Mouse (Mus musculus): ENCODE results near the gene Phlda2. TPM values are rescaled to one million over a fixed set of nuclear protein-coding genes. Genes with fewer than 3 reads are reported as not detected.

Phlda2 gene
- total RNA-seq, 2 experiments from 2014 or later, result not detected

- intact Hi-C loops (cut with DNase I), result no loop called here
These were observed 35.2 kb downstream of the Phlda2 start for GRCm38 (mm10) chr7:143467714-143468113.

DNA sequence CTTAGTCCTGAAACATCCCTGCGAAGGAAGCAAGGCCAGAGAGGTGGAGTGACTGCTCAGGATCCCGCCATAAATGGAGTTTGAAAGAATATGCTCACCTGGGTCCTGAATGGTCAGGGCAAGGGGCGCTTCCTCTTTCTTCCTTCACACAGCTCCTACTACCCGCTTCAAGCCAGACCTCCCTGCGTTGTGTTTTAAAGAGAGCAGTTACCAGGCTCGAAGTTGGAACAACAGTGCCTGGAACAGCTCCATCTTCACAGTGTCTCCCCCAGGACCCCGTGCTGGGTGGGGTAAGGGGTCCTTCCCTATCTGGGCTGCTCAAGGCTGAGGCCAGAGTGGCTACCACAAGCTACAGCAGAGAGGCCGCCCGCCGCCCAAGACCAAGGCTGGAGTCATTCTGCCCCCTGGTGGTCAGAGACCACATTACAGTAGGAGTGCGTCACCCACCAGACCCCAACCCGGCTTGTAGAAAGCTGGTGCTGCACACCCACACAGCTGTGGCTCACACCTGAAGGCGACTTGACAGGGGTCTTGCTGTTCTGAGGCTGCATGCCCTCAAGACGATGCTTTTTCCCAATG lies 36.8 kb downstream of the Phlda2 start:
- intact Hi-C loops (cut with DNase I), result loop anchor here (1.0 kb wide), 1 partner anchor 312 kb away; no protein-coding TSS in a partner anchor
- peak; percentile 74 to 83 for DNase-seq (ENCODE audit: low spot score in 2 of 2)

More at GRCm38 (mm10) chr7:143467714-143468113, 35.2 kb downstream of the Phlda2 start:
- DNase-seq (ENCODE audit: low spot score in 2 of 2), result no peak

GRCm38 (mm10) chr7:143464811-143465560 lies 38.0 kb downstream of the Phlda2 start:
- intact Hi-C loops (cut with DNase I), result loop anchor here (5.0 kb wide), 2 partner anchors 93 to 168 kb away; no protein-coding TSS in a partner anchor
- peak in 1 of 2 experiments; percentile 40 for DNase-seq (ENCODE audit: low spot score in 2 of 2)

GRCm38 (mm10) chr7:143463865-143464415 lies 39.0 kb downstream of the Phlda2 start:
- intact Hi-C loops (cut with DNase I), result loop anchor here (5.0 kb wide), 2 partner anchors 92 to 167 kb away; no protein-coding TSS in a partner anchor
- DNase-seq (ENCODE audit: low spot score in 2 of 2), result peak; percentile 57 to 64

DNA sequence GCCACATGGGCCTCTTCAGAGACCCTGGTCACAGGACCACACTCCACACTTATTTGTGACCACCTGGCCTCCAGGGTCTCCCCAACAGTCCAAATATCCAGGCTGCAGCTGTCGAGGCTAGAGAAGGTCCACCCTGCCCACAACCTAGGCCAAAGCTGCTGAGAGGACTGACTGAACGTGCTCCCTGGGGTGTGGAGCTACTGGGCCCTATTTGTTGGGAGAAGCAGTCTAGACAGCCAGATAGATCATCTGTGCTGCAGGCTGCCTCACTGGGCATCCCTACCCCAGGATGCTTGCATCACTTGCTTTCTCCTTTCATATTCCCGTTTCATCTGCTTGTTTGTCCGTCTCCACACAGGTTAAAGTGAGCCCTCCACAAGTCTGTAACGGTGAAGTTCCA lies 40.4 kb downstream of the Phlda2 start:
- intact Hi-C loops (cut with DNase I), result loop anchor here (5.0 kb wide), 2 partner anchors 90 to 165 kb away; no protein-coding TSS in a partner anchor

DNA sequence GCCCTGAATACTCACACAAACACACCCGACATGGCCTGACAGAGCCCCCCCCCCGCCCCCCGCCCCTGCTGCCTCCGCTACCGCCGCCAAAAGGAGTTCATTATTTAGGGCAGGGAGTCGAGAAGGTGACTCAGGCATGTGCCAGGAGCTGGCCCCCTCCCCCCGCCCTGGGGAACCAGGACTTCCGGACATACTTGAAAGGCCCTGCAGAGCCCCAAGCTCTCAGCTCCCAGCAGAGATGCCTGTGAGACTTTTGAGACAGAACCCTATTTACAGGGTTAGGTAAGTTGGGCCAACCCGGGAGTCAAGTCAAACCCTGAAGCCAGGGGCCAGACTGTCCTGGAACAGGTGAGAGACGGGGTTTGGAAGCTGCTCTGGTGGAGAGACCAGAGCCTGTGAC lies 41.0 kb downstream of the Phlda2 start:
- DNase-seq (ENCODE audit: low spot score in 2 of 2), result no peak
- intact Hi-C loops (cut with DNase I), result loop anchor here (5.0 kb wide), 2 partner anchors 90 to 165 kb away; no protein-coding TSS in a partner anchor

More for the DNA sequence above, 40.4 kb downstream of the Phlda2 start:
- DNase-seq (ENCODE audit: low spot score in 2 of 2), result no peak

- DNase-seq (ENCODE audit: low spot score in 2 of 2), result no peak
- intact Hi-C loops (cut with DNase I), result loop anchor here (5.0 kb wide), 2 partner anchors 89 to 164 kb away; no protein-coding TSS in a partner anchor
These were observed 41.6 kb downstream of the Phlda2 start for GRCm38 (mm10) chr7:143461294-143461870.

DNA sequence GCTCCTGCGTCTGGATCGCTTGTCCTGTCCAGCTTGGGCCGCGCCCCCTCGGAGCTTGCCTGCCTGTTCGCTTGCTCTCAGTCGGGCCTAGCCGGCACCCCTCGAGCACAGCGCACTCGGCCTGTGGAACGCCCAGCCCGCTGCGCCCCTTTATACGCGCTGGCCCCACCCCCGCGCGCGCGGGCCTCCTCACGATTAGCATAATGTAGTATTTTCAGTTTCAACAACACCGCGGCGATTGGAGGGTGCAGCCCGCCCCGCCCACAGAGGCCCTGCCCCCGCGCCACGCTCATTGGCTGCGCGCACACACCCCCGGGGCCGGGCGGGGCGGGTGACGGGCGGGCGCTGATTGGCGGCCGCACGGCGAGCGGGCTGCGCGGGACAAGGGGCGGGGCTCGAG lies 42.1 kb downstream of the Phlda2 start, which contains the start of gene Cdkn1c:
Gene Cdkn1c, minus strand, starts transcription at position 177 of the 400 bp plus-strand sequence.
- intact Hi-C loops (cut with DNase I), result loop anchor here (5.0 kb wide), 2 partner anchors 89 to 164 kb away; no protein-coding TSS in a partner anchor
- peak; percentile 82 to 85 for DNase-seq (ENCODE audit: low spot score in 2 of 2)

- intact Hi-C loops (cut with DNase I), result loop anchor here (5.0 kb wide), 2 partner anchors 88 to 163 kb away; no protein-coding TSS in a partner anchor
- no peak for DNase-seq (ENCODE audit: low spot score in 2 of 2)
These were observed 42.6 kb downstream of the Phlda2 start for GRCm38 (mm10) chr7:143460217-143460834.

DNA sequence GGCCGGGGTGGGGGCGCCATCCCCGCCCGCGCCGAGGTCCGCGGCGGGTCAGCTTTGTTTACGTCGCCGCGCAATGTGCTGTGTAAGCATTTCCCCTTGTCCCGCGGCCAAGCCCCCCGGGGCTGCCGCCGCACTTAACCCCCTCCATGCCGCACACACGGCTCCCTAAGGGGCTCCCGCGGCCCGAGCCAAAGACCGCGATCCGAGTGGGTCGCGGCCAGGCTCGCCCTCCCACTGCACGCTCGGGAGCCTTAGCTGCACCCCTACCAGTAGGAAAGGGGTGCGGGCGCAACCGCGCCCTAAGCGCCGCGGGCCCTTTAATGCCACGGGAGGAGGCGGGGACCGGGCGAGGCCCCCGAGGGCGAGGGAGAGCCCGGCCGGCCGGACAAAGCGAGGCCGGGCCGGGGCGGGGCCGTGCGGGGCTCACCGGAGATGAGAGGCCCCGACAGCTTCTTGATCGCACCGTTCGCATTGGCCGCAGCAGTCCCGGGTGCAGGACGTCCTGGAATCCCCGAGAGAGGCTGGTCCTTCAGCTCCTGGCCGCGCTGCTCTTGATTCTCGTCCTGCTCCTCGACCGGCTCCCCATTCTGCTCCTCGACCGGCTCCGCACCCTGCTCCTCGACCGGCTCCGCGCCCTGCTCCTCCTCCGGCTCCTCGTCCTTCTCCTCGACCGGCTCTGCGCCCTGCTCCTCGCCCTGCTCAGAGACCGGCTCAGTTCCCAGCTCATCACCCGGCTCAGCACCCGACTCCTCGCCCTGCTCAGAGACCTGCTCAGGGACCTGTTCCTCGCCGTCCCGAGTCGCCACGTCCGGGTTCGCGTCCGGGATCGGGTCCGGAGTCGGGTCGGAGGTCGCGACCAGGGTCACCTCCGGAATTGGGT lies 43.4 kb downstream of the Phlda2 start:
- DNase-seq (ENCODE audit: low spot score in 2 of 2), result no peak
- intact Hi-C loops (cut with DNase I), result loop anchor here (5.0 kb wide), 2 partner anchors 87 to 162 kb away; no protein-coding TSS in a partner anchor

DNA sequence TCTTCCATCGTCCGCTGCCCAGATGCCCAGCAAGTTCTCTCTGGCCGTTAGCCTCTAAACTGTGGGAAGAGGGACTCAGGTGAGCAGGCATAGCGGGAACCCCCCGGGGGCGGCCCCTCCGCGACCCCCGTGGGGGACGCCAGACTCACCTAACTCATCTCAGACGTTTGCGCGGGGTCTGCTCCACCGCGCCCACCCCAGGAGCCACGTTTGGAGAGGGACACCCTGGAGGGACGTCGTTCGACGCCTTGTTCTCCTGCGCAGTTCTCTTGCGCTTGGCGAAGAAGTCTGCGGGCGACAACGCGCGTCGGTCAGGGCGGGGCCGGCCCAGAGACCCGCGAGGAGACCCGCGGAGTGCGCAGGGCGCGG lies 44.0 kb downstream of the Phlda2 start:
- no peak for DNase-seq (ENCODE audit: low spot score in 2 of 2)
- intact Hi-C loops (cut with DNase I), result no loop called here

Other genes starting within 250 kb of the Phlda2 start
- gene Cdkn1c, start 42.1 kb downstream of the Phlda2 start, total RNA-seq (2021), result 10 to 100 TPM; 14.1 to 14.2 TPM
- under 1 TPM; 0.42 to 0.62 TPM for gene Slc22a18, start 29.4 kb downstream of the Phlda2 start, total RNA-seq (2021)
- gene Nap1l4, start 46.0 kb upstream of the Phlda2 start, total RNA-seq (2021), result 100 to 1,000 TPM; 131 to 132 TPM
- gene Cars, start 96.9 kb upstream of the Phlda2 start, total RNA-seq (2021), result 10 to 100 TPM; 54.3 to 56.5 TPM
- under 1 TPM; 0.11 to 0.15 TPM for gene Tnfrsf26, start 125.6 kb upstream of the Phlda2 start, total RNA-seq (2021)
- 1 to 10 TPM; 2.7 to 2.8 TPM for gene Tnfrsf22, start 146.5 kb upstream of the Phlda2 start, total RNA-seq (2021)
- gene Tnfrsf23, start 182.7 kb upstream of the Phlda2 start, total RNA-seq (2021), result 1 to 10 TPM in 1 of 2 experiments, under 1 TPM in 1; 0.92 to 1.0 TPM

Data from left cerebral cortex, postnatal 14 days (tissue).